Mouse (Mus musculus): ENCODE measurements around the gene Vav3.

The Vav3 gene

DNA sequence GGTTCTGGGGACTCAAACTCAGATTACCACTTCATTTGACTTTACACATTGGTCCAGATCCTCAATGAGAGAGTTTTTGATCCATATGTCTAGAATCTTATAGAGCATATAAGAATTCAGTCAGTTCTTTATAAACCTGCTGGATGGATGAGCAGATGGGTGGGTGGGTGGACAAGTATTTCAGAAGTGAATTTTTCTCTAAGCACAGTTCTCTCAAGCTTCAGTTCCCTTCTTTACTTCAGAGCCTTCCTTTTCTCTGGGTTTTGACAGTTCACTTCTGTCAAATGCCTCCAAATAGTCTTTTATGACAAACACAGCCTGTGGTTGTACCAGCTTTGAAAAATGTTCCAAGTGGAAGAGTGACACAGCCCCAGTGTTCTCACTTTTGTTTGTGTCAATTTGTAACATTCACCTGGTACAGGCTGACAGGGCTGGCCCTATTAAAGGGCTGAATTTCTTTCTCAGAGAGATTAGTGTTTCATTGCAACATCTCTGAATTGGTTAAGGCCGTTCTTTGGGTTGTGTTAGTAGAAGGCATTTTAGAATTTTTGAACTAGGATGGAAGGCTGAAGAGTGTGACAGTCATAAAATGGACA lies 159.5 kb downstream of the Vav3 start:
- in situ Hi-C loops (cut with MseI, MboI), result no loop called here

DNA sequence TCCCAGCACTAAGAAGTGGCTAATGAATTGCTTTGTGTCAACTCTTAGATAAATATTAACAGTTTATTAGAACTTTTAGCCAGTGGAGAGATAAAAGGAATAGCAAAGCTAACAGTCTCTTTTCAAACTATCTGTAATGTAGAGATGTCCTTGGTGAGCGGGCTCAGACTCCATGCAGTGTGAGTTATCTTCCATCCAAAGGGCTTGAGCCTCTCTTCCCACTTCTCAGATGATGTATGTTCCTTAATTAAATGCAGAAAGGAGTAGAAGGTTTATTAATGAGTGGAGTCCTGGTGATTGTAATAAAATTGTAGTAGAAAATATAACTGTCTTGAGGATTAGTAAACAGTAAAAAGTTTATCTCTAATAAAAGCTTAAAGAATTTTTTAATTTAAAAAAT lies 169.3 kb downstream of the Vav3 start:
- in situ Hi-C loops (cut with MseI, MboI), result no loop called here

DNA sequence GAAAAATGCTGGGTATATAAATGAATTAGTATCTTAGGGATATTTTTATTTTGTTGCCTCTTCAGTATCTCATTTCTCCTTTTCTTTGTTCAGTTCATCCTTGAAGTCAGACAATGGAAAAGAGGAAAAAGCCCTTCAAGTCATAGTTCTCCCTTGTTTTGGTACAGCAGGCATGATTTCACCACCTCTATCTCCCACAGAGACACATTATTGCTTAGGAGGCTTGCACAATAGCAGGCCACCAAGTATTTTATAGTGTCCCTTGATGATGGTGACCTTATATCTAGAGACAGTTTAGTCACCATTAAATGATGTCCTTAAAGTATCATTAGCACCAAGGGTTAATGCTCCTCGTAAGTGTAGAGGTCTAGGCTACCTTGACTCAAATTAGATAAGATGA lies 171.4 kb downstream of the Vav3 start:
- in situ Hi-C loops (cut with MseI, MboI), result no loop called here

DNA sequence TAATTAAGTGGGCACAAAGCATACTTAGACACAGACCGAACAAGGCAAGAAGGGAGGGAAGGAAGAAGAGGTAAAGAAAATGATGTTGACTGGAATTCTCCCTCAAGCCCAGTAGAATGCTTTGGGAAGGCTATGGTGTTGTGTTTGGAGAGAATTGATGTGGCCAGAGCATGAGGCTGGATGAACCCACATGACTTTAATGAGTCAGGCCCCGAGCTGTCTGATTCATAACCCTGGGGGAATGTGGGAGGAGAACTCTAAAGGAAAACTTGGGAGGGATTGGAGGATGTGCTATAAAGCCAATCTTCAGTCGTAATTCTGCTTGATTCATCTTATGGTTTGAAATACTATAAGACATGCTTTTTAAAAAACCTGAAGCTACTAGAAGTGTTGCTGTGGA lies 175.0 kb downstream of the Vav3 start:
- in situ Hi-C loops (cut with MseI, MboI), result no loop called here

DNA sequence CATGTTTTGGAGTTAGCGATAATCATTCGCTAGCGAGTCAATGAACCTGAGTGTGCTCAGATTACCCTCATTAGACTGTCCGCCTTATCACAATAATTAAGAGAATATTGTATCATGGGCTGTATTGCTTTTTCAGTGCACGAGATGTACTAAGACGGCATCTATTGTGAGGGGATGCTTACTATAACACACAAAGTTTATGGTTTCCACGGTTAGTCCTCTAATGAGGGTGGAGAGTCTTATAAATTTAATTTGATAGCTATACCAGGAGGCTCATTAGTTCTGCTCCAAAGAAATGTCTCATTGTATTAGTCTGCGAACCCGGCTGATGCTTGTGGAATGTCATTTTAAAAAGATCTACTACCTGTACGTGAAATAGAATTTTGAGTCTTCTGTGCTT lies 175.9 kb downstream of the Vav3 start:
- in situ Hi-C loops (cut with MseI, MboI), result no loop called here

DNA sequence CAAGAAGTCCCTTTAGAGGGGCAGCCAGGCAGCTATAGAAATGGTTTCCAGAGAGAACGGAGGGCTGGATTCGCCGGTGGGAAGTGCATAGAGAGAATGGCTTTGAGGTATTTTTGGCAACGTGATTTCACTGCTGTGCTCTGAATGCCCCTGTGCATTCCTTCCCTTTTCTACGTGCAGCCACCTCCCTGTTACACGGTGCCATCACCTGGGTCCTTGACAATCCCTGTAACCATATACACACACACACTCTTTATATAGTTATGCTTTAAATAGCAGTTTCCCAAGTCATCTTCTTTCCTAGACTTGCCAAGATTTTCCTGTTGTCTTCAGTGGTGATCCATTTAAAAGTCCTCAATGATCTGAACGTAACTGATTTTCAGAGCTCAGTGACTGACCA lies 181.7 kb downstream of the Vav3 start:
- in situ Hi-C loops (cut with MseI, MboI), result no loop called here

DNA sequence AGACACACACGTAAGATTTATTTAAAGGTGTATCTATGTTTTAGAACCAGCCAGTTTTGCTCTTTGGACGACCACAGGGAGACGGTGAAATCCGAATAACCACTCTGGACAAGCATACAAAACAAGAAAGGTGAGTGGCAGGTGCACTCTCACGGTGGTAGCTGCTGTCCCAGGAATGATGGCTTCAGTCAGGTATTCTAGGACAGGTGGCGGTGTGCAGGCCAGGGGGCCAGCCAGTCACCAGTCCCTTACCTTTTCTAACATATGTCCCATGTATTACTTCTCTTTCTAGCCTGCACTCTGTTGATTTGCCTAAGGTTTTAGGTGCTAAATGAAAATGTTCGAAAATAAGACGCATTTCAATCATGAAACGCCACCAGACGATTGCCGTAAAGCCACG lies 185.4 kb downstream of the Vav3 start:
- in situ Hi-C loops (cut with MseI, MboI), result no loop called here

DNA sequence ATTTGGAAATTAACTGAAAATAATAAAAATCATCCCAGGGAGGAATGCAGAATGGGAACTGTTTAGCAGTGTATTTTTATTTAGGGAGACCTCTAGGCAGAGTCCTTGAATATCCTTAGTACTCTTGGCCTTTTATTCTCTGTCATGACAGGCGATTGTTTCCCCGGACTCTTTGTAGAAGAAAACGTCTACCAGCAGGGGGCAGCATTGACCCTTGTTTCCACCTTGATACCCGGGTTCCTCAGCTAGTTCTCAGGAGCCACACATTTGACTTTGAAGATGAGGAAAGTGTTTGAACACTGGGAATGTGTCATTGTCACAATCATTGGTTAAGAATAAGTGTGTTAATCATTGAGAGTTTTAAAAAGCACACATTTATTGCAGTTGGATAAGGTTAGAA lies 185.8 kb downstream of the Vav3 start:
- in situ Hi-C loops (cut with MseI, MboI), result no loop called here

DNA sequence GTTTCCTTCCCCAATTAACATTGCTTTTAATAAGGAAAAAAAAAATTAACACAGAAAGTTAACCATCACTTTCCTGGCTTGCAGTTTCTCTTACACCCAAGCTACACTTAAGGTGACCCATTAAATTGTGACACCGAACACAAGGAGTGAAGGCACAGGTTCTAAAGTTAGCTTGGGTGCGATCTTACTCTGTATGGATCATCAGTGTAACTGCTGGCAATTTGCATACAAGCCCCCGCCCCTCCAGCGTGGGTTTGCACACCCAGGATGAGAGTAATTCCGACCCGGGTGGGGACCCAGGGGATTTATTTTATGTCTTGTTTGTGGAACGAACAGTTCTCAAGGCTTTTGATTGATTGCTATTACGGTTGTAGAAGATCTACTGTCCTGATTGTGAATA lies 186.2 kb downstream of the Vav3 start:
- in situ Hi-C loops (cut with MseI, MboI), result no loop called here

DNA sequence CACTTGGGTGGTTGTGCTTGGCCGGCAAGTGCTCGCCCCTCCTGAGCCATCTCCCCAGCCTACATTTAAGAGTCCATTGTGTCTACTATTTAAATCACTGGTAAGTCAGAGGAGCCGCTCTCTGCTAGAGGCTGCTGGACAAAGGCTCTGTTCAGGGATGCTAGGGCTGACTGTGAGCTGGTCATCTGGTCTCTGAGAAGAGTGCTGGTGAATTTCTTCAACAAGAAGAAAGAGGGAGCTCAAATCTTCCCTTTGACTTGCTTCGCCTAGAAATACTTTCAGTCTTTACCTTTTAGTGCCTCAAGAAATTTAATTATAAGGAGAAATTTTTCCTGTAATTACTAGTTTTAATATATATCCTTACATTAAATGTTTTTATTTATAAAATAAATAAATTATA lies 188.2 kb downstream of the Vav3 start:
- in situ Hi-C loops (cut with MseI, MboI), result no loop called here

DNA sequence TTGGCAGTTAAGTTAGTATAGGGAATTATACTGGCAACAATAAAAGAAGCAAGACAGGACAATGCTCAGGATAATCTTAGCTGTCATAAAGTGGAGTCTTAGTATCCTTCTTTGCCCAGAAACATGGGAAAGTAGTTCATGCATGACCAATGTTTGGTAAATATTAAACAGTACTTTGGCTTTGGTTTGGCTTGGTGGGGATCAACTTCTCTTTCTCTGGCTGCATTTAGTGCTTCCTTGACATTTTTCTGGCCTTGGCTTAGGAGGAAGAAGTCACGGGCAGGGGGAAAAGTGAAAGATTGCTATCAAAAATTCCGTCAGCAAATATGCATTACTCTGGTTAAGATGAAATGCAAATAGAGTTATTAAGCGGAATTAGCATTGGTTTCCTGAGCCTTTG lies 197.2 kb downstream of the Vav3 start:
- in situ Hi-C loops (cut with MseI, MboI), result no loop called here

DNA sequence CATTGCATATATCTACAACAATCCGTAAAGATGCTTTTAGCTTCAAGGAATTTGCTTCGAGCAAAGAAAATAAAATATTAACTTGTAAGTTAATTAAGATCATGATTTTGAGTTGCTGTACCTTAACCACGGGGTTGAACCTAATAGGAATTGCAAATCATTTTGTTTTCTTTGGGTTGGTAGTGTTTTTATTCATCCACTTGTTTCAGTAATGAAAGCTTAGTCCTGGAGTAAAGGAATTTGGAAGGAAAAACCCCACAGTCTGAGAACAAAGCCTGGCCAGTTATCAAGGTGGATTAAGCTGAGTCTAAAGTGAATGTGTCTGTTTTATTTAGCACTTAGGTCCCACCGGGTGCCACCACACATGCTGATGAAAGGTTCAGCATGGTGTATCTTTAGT lies 199.6 kb downstream of the Vav3 start:
- in situ Hi-C loops (cut with MseI, MboI), result no loop called here

DNA sequence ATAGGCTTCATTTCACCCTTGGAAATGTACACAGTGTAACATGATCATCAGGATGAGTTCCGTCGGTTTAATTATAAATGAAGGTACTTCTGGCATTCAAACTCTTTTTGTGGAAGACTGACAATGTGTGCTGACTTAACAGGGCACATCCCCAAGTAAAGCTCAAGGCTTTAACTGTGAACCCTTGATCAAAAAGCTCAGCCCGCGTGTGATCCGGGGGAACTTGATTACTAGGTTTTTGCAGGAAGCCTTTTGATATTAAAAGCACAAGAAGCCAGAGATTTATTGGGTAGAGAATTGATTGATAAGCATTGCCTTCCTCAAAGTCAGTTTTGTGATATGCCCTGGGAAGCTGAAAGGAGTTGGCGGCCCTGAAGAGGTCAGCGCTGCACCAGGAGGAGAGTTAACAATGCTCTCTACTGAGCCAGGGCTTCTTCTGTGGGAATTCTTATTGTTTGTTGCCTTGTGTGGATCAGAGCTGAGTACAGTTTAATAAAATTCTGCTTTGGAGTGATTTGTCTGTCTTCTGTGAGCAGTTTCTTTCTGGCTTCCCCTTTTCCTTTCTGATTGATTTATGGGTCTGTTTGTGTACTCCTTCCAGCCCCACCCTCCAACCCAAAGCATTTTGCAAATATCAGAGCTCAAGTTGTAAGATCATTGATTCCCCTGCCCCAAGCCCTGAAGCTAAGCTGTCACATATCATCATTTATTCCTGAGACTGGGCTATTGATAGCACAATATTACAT lies 204.2 kb downstream of the Vav3 start:
- in situ Hi-C loops (cut with MseI, MboI), result no loop called here

DNA sequence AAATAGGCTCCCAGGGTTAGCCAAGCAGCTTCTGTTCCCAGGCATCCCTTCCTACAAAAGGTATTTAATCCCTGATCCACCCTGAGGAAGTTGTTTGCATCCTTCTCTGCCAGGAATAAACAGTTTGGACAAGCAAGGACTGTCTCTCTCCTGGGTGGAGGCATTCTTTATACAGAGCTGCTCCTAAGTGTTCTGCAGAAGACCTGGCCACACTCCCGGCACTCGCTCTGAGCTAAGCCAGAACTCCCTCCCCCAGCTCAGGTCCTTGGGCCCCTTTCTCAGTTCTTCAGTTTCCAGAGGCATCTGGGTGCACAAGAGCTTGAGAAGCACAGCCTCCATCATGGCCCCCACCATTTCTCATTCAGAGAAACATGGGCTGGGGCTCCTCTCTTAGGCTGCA lies 216.9 kb downstream of the Vav3 start:
- in situ Hi-C loops (cut with MseI, MboI), result no loop called here

DNA sequence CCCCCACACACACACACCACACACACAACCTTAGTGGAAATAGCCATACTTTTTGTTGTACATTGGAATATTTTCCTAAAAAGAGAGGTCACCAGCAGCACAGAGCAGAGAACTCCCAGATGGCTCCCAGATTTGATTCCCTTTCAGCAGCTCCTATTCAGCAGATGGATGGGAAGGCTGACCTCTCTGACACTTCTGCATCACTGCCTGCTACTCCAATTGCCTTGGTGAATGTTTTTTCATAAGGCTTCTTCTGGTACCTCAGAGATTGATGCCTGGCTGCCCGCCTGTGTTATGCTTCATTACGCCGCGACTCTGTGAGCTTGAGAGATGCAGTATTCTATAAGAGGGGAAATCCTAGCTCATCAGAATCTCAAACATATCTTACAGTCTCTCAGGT lies 220.8 kb downstream of the Vav3 start:
- in situ Hi-C loops (cut with MseI, MboI), result no loop called here

DNA sequence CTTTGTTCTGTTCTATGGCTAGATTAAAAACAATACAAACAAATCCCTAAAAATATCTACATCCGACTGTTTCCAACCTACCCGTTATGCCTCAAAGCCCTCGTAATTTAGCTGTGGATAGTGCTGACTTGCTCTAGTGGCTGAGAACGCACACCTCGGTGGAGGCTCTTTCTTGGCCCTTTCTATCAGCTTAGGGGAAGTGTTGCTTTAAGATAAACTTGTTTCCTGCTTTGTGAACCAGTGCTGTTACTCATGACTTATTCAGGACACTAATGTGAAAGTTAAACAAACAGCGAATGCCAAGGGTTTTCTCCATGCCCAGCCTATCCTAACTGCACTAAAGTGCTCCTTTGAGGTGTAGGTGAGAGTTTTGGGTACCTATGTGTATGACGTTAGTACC lies 221.3 kb downstream of the Vav3 start:
- in situ Hi-C loops (cut with MseI, MboI), result no loop called here

DNA sequence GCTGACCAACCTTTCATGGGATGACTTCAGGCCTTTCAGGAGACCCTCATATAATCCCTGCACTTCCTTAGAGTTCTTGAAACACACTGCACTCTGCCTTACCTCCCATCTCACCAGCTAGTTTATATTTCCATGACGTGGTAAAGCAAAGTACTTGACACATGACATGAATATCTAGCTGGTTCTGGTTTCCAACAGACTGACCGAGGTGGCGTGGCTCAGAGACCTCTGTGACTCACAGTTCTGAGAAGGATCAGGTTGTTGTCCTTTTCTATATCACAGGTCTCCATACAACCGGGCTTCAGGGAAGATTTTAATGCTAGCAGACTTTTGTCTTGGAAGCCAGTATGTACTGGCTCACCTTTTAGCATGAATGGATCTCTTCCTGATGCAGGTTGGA lies 221.8 kb downstream of the Vav3 start:
- in situ Hi-C loops (cut with MseI, MboI), result no loop called here

DNA sequence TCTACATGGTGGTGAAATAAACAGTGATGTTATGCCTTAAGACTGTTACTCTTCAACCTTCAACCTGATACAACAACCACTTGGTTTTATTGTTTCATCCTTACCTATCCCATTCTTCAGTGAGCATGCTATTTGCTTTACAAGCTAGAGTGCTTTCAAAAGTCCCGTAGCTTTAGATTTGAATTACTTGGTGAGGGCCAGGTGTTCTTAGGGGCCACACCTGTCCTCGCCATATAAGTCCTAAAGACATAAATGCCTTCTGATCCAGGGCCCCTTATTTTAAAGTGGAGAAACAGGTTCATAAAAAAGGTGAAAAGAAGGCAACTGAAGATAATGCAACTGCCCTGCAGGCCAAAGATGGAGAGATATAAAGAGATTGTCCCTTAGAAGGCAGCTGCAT lies 224.0 kb downstream of the Vav3 start:
- in situ Hi-C loops (cut with MseI, MboI), result no loop called here

DNA sequence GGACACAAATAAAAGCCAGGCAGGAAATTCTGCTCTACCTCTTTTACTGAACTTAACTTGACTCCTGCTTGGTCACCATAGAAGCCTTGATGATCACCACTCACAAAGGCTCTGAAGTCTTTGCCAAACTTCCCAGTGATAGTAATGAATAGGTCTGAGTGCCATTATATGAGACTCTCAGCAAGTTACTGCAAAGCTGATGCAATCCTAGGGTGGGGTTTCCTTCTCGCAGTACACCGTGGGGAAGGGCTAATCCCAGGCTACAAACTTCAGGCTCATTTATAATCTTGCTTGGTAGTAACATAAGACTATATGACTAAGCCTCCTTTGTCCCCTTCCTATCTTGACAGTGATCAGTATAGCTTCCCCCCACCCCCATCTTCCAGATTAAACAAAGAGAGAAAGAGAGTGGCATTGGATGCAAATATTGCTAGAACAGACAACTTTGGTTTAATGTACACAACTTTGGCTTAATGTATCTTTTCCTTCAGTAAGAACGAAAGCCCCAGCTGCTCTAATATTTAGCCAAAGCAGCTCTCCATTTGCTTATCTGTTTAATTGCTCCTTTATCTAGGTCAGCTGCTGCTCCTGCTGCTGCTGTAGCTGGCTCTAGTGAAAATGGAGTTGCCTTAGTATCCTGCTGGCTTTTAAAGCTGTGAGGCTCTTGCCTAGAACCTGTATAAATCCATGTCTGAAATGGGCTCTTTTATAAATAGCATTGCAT lies 228.3 kb downstream of the Vav3 start:
- in situ Hi-C loops (cut with MseI, MboI), result no loop called here

DNA sequence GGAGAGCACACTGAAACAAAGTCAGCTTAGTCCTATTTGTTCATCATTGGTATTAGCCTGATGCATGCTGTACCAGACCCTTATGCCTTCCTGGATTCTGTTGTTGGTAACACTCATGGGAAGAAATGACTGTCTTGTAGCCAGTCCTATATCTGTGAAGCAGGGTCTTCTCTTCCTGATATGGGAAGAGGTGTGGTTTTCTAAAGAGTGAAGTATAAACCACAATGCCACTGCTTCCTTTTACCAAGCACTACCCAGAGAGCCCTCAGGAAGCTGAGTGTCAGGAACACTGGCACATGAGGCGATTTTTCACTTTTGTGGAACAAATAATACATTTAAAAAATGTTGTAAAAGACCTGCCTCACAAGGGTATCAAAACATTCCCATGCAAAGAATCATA lies 231.0 kb downstream of the Vav3 start:
- in situ Hi-C loops (cut with MseI, MboI), result no loop called here

DNA sequence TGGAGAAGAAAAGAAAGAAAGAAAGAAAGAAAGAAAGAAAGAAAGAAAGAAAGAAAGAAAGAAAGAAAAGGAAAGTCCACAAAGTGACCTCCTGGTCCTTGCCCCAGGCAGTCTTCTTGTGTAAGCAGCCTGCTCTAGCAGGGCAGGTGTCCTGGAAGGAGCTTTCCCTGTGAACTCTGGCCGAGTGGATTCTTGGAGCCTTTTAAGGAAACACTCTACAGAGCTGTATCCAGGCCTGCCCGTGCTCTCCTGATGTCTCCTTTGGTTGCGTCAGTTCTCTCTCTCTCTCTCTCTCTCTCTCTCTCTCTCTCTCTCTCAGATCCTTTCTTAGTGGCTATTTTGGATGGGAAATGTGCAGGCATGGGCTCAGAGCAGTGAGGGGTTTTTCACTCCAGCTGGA lies 232.4 kb downstream of the Vav3 start:
- in situ Hi-C loops (cut with MseI, MboI), result no loop called here

DNA sequence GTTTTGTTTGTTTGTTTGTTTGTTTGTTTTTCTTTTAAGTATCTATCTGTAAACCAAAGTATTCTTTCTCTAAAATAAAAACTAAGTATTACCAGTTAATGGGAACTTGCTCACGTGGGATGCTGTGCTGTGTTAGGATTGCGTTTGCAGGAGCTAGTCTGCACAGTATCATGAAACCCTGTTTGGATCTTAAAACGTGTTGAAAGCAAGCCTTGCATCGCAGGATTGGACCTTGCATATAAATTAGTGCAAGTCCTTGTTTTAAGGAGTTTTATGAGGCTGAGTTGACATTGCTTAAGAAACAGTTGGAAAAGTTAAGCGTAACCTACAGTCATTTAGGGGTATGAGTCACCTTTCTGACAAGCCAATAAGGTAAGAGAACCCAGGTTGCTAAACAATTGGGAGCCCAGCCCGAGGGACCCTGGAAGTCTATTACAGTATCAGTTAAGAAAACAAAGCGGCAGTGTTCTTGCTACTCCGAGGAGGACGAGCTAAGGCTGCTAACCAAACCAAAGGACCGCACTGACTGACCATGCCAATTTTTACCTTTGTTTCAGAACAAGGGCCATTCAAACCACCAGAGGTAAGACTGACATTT lies 233.2 kb downstream of the Vav3 start:
- in situ Hi-C loops (cut with MseI, MboI), result no loop called here

DNA sequence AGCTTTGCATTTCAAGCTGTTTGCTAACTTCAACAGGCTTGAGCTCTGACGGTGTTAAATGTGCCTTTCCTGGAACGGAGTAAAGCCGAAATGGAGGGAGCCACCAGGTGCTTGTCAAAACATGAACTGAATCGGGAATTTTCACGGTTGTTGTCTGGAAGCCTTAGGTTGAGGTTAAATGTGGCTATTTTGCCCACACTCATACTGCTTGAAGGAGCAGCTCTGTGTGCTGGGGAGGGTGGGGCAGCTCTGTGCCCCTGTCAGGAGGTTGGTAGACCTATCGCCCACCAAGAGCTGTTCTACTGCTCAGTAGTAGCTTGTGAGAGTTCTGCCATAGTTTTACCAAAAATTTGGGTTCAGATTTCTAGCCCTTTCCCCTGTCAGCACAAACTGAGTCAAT lies 233.7 kb downstream of the Vav3 start:
- in situ Hi-C loops (cut with MseI, MboI), result no loop called here
